Mouse (Mus musculus): ENCODE results near the gene Tesc.

- TF ChIP-seq CTCF (IDR thresholded peaks at IDR 0.05; ENCODE audit: control insufficient read depth, insufficient read depth, low read length) (no peak), POLR2A (IDR thresholded peaks at IDR 0.05; ENCODE audit: borderline replicate concordance, control insufficient read depth, low read depth, low read length) (no peak)
These were observed 68.3 kb downstream of the Tesc start for GRCm38 (mm10) chr5:118095849-118096248.

All from bone marrow, adult 2 months (tissue).